Mouse (Mus musculus): ENCODE data around the gene Ctnna2.

Gene Ctnna2

GRCm38 (mm10) chr6:77157028-77157427, 822.5 kb downstream of the Ctnna2 start:
- in situ Hi-C loops (cut with MseI, MboI), result no loop called here

- in situ Hi-C loops (cut with MseI, MboI), result no loop called here
Observed at GRCm38 (mm10) chr6:77139306-77139920, 840.1 kb downstream of the Ctnna2 start.

GRCm38 (mm10) chr6:77120926-77121325, 858.6 kb downstream of the Ctnna2 start:
- in situ Hi-C loops (cut with MseI, MboI), result no loop called here

GRCm38 (mm10) chr6:77120510-77120909, 859.0 kb downstream of the Ctnna2 start:
- in situ Hi-C loops (cut with MseI, MboI), result no loop called here

- in situ Hi-C loops (cut with MseI, MboI), result no loop called here
Observed at GRCm38 (mm10) chr6:77109095-77109945, 870.2 kb downstream of the Ctnna2 start.

- in situ Hi-C loops (cut with MseI, MboI), result no loop called here
Observed at GRCm38 (mm10) chr6:77101047-77101446, 878.5 kb downstream of the Ctnna2 start.

GRCm38 (mm10) chr6:77098540-77098939, 881.0 kb downstream of the Ctnna2 start:
- in situ Hi-C loops (cut with MseI, MboI), result no loop called here

GRCm38 (mm10) chr6:77075396-77076376, 903.8 kb downstream of the Ctnna2 start:
- in situ Hi-C loops (cut with MseI, MboI), result no loop called here

GRCm38 (mm10) chr6:77069595-77069994, 909.9 kb downstream of the Ctnna2 start:
- in situ Hi-C loops (cut with MseI, MboI), result no loop called here

GRCm38 (mm10) chr6:77050690-77051089, 928.8 kb downstream of the Ctnna2 start:
- in situ Hi-C loops (cut with MseI, MboI), result no loop called here

GRCm38 (mm10) chr6:77050193-77050592, 929.3 kb downstream of the Ctnna2 start:
- in situ Hi-C loops (cut with MseI, MboI), result no loop called here

GRCm38 (mm10) chr6:77047568-77047967, 931.9 kb downstream of the Ctnna2 start:
- in situ Hi-C loops (cut with MseI, MboI), result no loop called here

GRCm38 (mm10) chr6:77025066-77025465, 954.4 kb downstream of the Ctnna2 start:
- in situ Hi-C loops (cut with MseI, MboI), result no loop called here

- in situ Hi-C loops (cut with MseI, MboI), result no loop called here
Observed at GRCm38 (mm10) chr6:77013194-77013593, 966.3 kb downstream of the Ctnna2 start.

- in situ Hi-C loops (cut with MseI, MboI), result no loop called here
Observed at GRCm38 (mm10) chr6:77011001-77011400, 968.5 kb downstream of the Ctnna2 start.

GRCm38 (mm10) chr6:76992128-76992527, 987.4 kb downstream of the Ctnna2 start:
- in situ Hi-C loops (cut with MseI, MboI), result no loop called here

- in situ Hi-C loops (cut with MseI, MboI), result no loop called here
Observed at GRCm38 (mm10) chr6:76984773-76985172, 994.7 kb downstream of the Ctnna2 start.

- in situ Hi-C loops (cut with MseI, MboI), result no loop called here
Observed at GRCm38 (mm10) chr6:76981651-76982050, 997.8 kb downstream of the Ctnna2 start.

- in situ Hi-C loops (cut with MseI, MboI), result no loop called here
Observed at GRCm38 (mm10) chr6:76979247-76979850, 1000.1 kb downstream of the Ctnna2 start.

- in situ Hi-C loops (cut with MseI, MboI), result no loop called here
Observed at GRCm38 (mm10) chr6:76977817-76978216, 1001.7 kb downstream of the Ctnna2 start.

- in situ Hi-C loops (cut with MseI, MboI), result no loop called here
Observed at GRCm38 (mm10) chr6:76974297-76974696, 1005.2 kb downstream of the Ctnna2 start.

All from mouse trophoblast stem cell (cell line).